Mouse (Mus musculus) kidney, adult 2 months (tissue): ENCODE measurements around the gene Hoxa9.

Source experiments
- CTCF ChIP-seq: fragments of 200-500 bp; conservative IDR thresholded peaks from 2 replicates; pipeline ENCODE4 v1.5.1; 2011; ENCODE audit warnings: low read depth, mild to moderate bottlenecking, control low read depth, low read length, moderate library complexity, mixed read lengths; ENCODE audit not compliant: insufficient read depth, insufficient read length
- POLR2A ChIP-seq: fragments of 200-500 bp; IDR thresholded peaks from one replicate; pipeline ENCODE4 v1.6.1; 2011; ENCODE audit warnings: low read depth, low read length, control low read depth

GRCm38 (mm10) chr6:52244471-52245039 is 13.7 kb upstream of the Hoxa9 start:
- TF ChIP-seq POLR2A, result no peak
- TF ChIP-seq CTCF, result no peak
